Mouse (Mus musculus): Measurements from ENCODE around the gene Arhgap31. TPM values are rescaled to one million over a fixed set of nuclear protein-coding genes. Genes with fewer than 3 reads are reported as not detected.

The Arhgap31 gene
- polyA plus RNA-seq, 1 experiment from 2014 or later = 8.0 TPM

GRCm38 (mm10) chr16:38703501-38703900, 9.6 kb downstream of the Arhgap31 start:
- no peak for ATAC-seq (replicated peaks; ENCODE audit: insufficient number of reproducible peaks, low FRiP score, low TSS enrichment, low read depth)
- Histone ChIP-seq H3K27me3 (ENCODE audit: control insufficient read depth, insufficient read depth, low read length) (no peaks in the 10 kb centered on the region), H3K36me3 (replicated peaks; ENCODE audit: control insufficient read depth, insufficient read depth, low read depth, low read length) (no peaks in the 10 kb centered on the region), H3K4me2 (ENCODE audit: low read depth, low read length) (no peak overlapping the region), H3K27ac (replicated peaks; ENCODE audit: low read depth, low read length) (no peak overlapping the region), H3K9me3 (replicated peaks; ENCODE audit: control insufficient read depth, low read length) (no peaks in the 10 kb centered on the region), H3K4me1 (ENCODE audit: control insufficient read depth, insufficient read depth, low read length) (no peaks in the 10 kb centered on the region), H3K9ac (replicated peaks; ENCODE audit: low read length) (no peak overlapping the region), H3K4me3 (ENCODE audit: low read depth, low read length) (no peak overlapping the region)
- WGBS = 40% methylated on average over 6 of the region's 6 CpGs
- DNase-seq (ENCODE audit: low spot score) = no peak

GRCm38 (mm10) chr16:38702316-38702715, 10.8 kb downstream of the Arhgap31 start:
- no peak for DNase-seq (ENCODE audit: low spot score)
- H3K9me3 ChIP-seq (replicated peaks; ENCODE audit: control insufficient read depth, low read length) = no peaks in the 10 kb centered on the region
- H3K9ac ChIP-seq (replicated peaks; ENCODE audit: low read length) = no peak overlapping the region
- no peak overlapping the region for H3K4me3 ChIP-seq (ENCODE audit: low read depth, low read length)
- no peaks in the 10 kb centered on the region for H3K4me1 ChIP-seq (ENCODE audit: control insufficient read depth, insufficient read depth, low read length)
- no peak for ATAC-seq (replicated peaks; ENCODE audit: insufficient number of reproducible peaks, low FRiP score, low TSS enrichment, low read depth)
- no peak overlapping the region for H3K4me2 ChIP-seq (ENCODE audit: low read depth, low read length)
- H3K27ac ChIP-seq (replicated peaks; ENCODE audit: low read depth, low read length) = no peak overlapping the region
- WGBS = 80% methylated on average over 3 of the region's 3 CpGs
- H3K36me3 ChIP-seq (replicated peaks; ENCODE audit: control insufficient read depth, insufficient read depth, low read depth, low read length) = no peaks in the 10 kb centered on the region
- no peaks in the 10 kb centered on the region for H3K27me3 ChIP-seq (ENCODE audit: control insufficient read depth, insufficient read depth, low read length)

- Histone ChIP-seq H3K4me1 (ENCODE audit: control insufficient read depth, insufficient read depth, low read length) (no peaks in the 10 kb centered on the region), H3K27ac (replicated peaks; ENCODE audit: low read depth, low read length) (no peak overlapping the region), H3K36me3 (replicated peaks; ENCODE audit: control insufficient read depth, insufficient read depth, low read depth, low read length) (no peaks in the 10 kb centered on the region), H3K9ac (replicated peaks; ENCODE audit: low read length) (no peak overlapping the region), H3K27me3 (ENCODE audit: control insufficient read depth, insufficient read depth, low read length) (no peaks in the 10 kb centered on the region), H3K4me3 (ENCODE audit: low read depth, low read length) (no peak overlapping the region), H3K9me3 (replicated peaks; ENCODE audit: control insufficient read depth, low read length) (no peaks in the 10 kb centered on the region), H3K4me2 (ENCODE audit: low read depth, low read length) (no peak overlapping the region)
- no peak for ATAC-seq (replicated peaks; ENCODE audit: insufficient number of reproducible peaks, low FRiP score, low TSS enrichment, low read depth)
- peak; percentile 64 for DNase-seq (ENCODE audit: low spot score)
- WGBS = 46% methylated on average over 9 of the region's 9 CpGs
Observed at GRCm38 (mm10) chr16:38701492-38702185, 11.4 kb downstream of the Arhgap31 start.

- 79% methylated on average over 16 of the region's 16 CpGs for WGBS
- no peak for ATAC-seq (replicated peaks; ENCODE audit: insufficient number of reproducible peaks, low FRiP score, low TSS enrichment, low read depth)
- H3K4me2 ChIP-seq (ENCODE audit: low read depth, low read length) = no peak overlapping the region
- no peaks in the 10 kb centered on the region for H3K36me3 ChIP-seq (replicated peaks; ENCODE audit: control insufficient read depth, insufficient read depth, low read depth, low read length)
- H3K9ac ChIP-seq (replicated peaks; ENCODE audit: low read length) = no peak overlapping the region
- no peak for DNase-seq (ENCODE audit: low spot score)
- H3K4me3 ChIP-seq (ENCODE audit: low read depth, low read length) = no peak overlapping the region
- H3K4me1 ChIP-seq (ENCODE audit: control insufficient read depth, insufficient read depth, low read length) = no peaks in the 10 kb centered on the region
- no peak overlapping the region for H3K27ac ChIP-seq (replicated peaks; ENCODE audit: low read depth, low read length)
- no peaks in the 10 kb centered on the region for H3K9me3 ChIP-seq (replicated peaks; ENCODE audit: control insufficient read depth, low read length)
- no peaks in the 10 kb centered on the region for H3K27me3 ChIP-seq (ENCODE audit: control insufficient read depth, insufficient read depth, low read length)
Observed at GRCm38 (mm10) chr16:38700392-38701162, 12.5 kb downstream of the Arhgap31 start.

- Histone ChIP-seq H3K4me2 (ENCODE audit: low read depth, low read length) (no peak overlapping the region), H3K27ac (replicated peaks; ENCODE audit: low read depth, low read length) (no peak overlapping the region), H3K4me1 (ENCODE audit: control insufficient read depth, insufficient read depth, low read length) (no peaks in the 10 kb centered on the region), H3K36me3 (replicated peaks; ENCODE audit: control insufficient read depth, insufficient read depth, low read depth, low read length) (no peaks in the 10 kb centered on the region), H3K4me3 (ENCODE audit: low read depth, low read length) (no peak overlapping the region), H3K9me3 (replicated peaks; ENCODE audit: control insufficient read depth, low read length) (no peaks in the 10 kb centered on the region), H3K27me3 (ENCODE audit: control insufficient read depth, insufficient read depth, low read length) (no peaks in the 10 kb centered on the region), H3K9ac (replicated peaks; ENCODE audit: low read length) (no peak overlapping the region)
- WGBS = 86% methylated on average over 5 of the region's 5 CpGs
- DNase-seq (ENCODE audit: low spot score) (no peak), ATAC-seq (replicated peaks; ENCODE audit: insufficient number of reproducible peaks, low FRiP score, low TSS enrichment, low read depth) (no peak)
Observed at GRCm38 (mm10) chr16:38697611-38698010, 15.5 kb downstream of the Arhgap31 start.

DNA sequence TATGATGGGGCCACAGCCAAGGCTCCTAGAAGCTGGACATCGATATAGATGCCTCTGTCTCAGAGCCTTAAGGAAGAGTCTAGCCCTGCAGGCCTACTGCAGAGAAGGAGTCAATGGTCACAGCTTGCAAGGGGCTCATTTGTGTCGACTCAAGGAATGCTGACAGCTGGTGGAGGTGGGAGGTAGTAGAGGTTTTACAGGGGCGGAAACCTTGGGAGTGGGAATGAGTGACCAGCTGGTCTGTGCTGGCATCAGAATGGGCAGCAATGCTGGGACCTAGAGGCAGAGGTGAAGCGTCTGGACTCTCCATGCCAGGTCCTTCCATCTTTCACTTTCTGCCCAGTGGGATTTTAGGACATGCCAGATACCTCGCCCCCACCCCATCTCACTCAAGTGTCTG, 17.5 kb downstream of the Arhgap31 start:
- H3K4me2 ChIP-seq (ENCODE audit: low read depth, low read length) = no peak overlapping the region
- no peak overlapping the region for H3K27ac ChIP-seq (replicated peaks; ENCODE audit: low read depth, low read length)
- no peaks in the 10 kb centered on the region for H3K27me3 ChIP-seq (ENCODE audit: control insufficient read depth, insufficient read depth, low read length)
- ATAC-seq (replicated peaks; ENCODE audit: insufficient number of reproducible peaks, low FRiP score, low TSS enrichment, low read depth) (no peak), DNase-seq (ENCODE audit: low spot score) (no peak)
- H3K9ac ChIP-seq (replicated peaks; ENCODE audit: low read length) = no peak overlapping the region
- no peaks in the 10 kb centered on the region for H3K36me3 ChIP-seq (replicated peaks; ENCODE audit: control insufficient read depth, insufficient read depth, low read depth, low read length)
- H3K9me3 ChIP-seq (replicated peaks; ENCODE audit: control insufficient read depth, low read length) = no peaks in the 10 kb centered on the region
- no peak overlapping the region for H3K4me3 ChIP-seq (ENCODE audit: low read depth, low read length)
- no peaks in the 10 kb centered on the region for H3K4me1 ChIP-seq (ENCODE audit: control insufficient read depth, insufficient read depth, low read length)
- 86% methylated on average over 5 of the region's 5 CpGs for WGBS

- H3K4me1 ChIP-seq (ENCODE audit: control insufficient read depth, insufficient read depth, low read length) = no peaks in the 10 kb centered on the region
- no peak overlapping the region for H3K4me3 ChIP-seq (ENCODE audit: low read depth, low read length)
- no peak overlapping the region for H3K4me2 ChIP-seq (ENCODE audit: low read depth, low read length)
- H3K27me3 ChIP-seq (ENCODE audit: control insufficient read depth, insufficient read depth, low read length) = no peaks in the 10 kb centered on the region
- H3K9me3 ChIP-seq (replicated peaks; ENCODE audit: control insufficient read depth, low read length) = no peaks in the 10 kb centered on the region
- no peak for ATAC-seq (replicated peaks; ENCODE audit: insufficient number of reproducible peaks, low FRiP score, low TSS enrichment, low read depth)
- DNase-seq (ENCODE audit: low spot score) = no peak
- no peak overlapping the region for H3K27ac ChIP-seq (replicated peaks; ENCODE audit: low read depth, low read length)
- no peak overlapping the region for H3K9ac ChIP-seq (replicated peaks; ENCODE audit: low read length)
- 92% methylated on average over 6 of the region's 6 CpGs for WGBS
- no peaks in the 10 kb centered on the region for H3K36me3 ChIP-seq (replicated peaks; ENCODE audit: control insufficient read depth, insufficient read depth, low read depth, low read length)
Observed at GRCm38 (mm10) chr16:38694906-38695540, 18.1 kb downstream of the Arhgap31 start.

DNA sequence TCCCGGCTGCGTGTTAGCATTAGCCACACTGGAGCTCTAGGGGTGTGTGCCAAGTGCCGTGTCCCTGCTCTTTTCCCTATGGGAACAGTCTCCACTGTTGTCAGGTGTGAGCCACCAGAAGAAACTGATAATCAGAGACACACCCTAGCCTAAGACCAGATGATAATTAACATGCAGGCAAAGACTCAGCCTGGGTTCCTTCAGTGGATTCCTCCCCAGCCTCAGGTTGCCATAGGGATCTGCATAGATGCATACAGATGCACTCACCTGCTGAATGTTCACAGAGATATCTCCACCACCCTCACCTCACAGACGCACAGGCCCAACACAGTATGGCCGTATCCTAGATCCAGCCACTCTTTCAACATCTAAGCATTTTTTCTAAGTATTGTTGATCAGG, 22.6 kb downstream of the Arhgap31 start:
- Histone ChIP-seq H3K9ac (replicated peaks; ENCODE audit: low read length) (no peak overlapping the region), H3K27me3 (ENCODE audit: control insufficient read depth, insufficient read depth, low read length) (no peaks in the 10 kb centered on the region), H3K36me3 (replicated peaks; ENCODE audit: control insufficient read depth, insufficient read depth, low read depth, low read length) (no peaks in the 10 kb centered on the region), H3K4me3 (ENCODE audit: low read depth, low read length) (no peak overlapping the region), H3K4me1 (ENCODE audit: control insufficient read depth, insufficient read depth, low read length) (no peaks in the 10 kb centered on the region), H3K27ac (replicated peaks; ENCODE audit: low read depth, low read length) (no peak overlapping the region), H3K4me2 (ENCODE audit: low read depth, low read length) (no peak overlapping the region), H3K9me3 (replicated peaks; ENCODE audit: control insufficient read depth, low read length) (no peaks in the 10 kb centered on the region)
- WGBS = 92% methylated on average over 5 of the region's 5 CpGs
- no peak; the same call in 1 of the 2 replicates for ATAC-seq (replicated peaks; ENCODE audit: insufficient number of reproducible peaks, low FRiP score, low TSS enrichment, low read depth)
- no peak for DNase-seq (ENCODE audit: low spot score)

Data from embryonic facial prominence, embryonic 11.5 days (tissue).